Mouse (Mus musculus) bone marrow macrophage, adult 2 months (primary cell): ENCODE results near the gene Rnaseh2b.

ENCODE experiments used
- CTCF ChIP-seq: IDR thresholded peaks from 2 replicates; pipeline ENCODE4 v1.5.1; 2012; ENCODE audit warnings: low read depth, mild to moderate bottlenecking, low read length, moderate library complexity
- POLR2A ChIP-seq: IDR thresholded peaks from 2 replicates; pipeline ENCODE4 v1.6.1; 2012; ENCODE audit warnings: mild to moderate bottlenecking, low read depth, low read length, borderline replicate concordance

- TF ChIP-seq POLR2A (no peak), CTCF (no peak)
These were observed 48.9 kb upstream of the Rnaseh2b start for GRCm38 (mm10) chr14:62243530-62243929.
